Mouse (Mus musculus) hindbrain, embryonic 15.5 days (tissue): ENCODE measurements around the gene Ttbk1. TPM values are rescaled to one million over a fixed set of nuclear protein-coding genes. Genes with fewer than 3 reads are reported as not detected.

ENCODE experiments used
- ATAC-seq: fragments of 200-750 bp; cut with Nextera tagmentation; 2 replicates; pipeline ENCODE4 v1.8.0; 2017; ENCODE audit warnings: low read depth, moderate number of reproducible peaks, moderate TSS enrichment; ENCODE audit not compliant: low FRiP score
- H3K27ac ChIP-seq: fragments of 300-500 bp; sonication (generic); replicated peaks from 2 replicates; pipeline ENCODE4 v1.5.1; 2015; ENCODE audit warnings: mild to moderate bottlenecking, inconsistent platforms
- H3K27me3 ChIP-seq: fragments of 300-500 bp; sonication (generic); 2 replicates; pipeline ENCODE4 v1.6.1; 2015; ENCODE audit warnings: control low read depth, inconsistent platforms
- H3K36me3 ChIP-seq: fragments of 300-500 bp; sonication (generic); 2 replicates; pipeline ENCODE4 v1.6.1; 2015; ENCODE audit warnings: control low read depth, inconsistent platforms
- H3K4me1 ChIP-seq: fragments of 300-500 bp; sonication (generic); replicated peaks from 2 replicates; pipeline ENCODE4 v1.6.1; 2015; ENCODE audit warnings: control low read depth, inconsistent platforms
- H3K4me2 ChIP-seq: fragments of 300-500 bp; sonication (generic); 2 replicates; pipeline ENCODE4 v1.6.1; 2015; ENCODE audit warnings: moderate library complexity, mild to moderate bottlenecking, inconsistent platforms
- H3K4me3 ChIP-seq: fragments of 300-500 bp; sonication (generic); 2 replicates; pipeline ENCODE4 v1.5.1; 2015; ENCODE audit warnings: mild to moderate bottlenecking, inconsistent platforms
- H3K9ac ChIP-seq: fragments of 300-500 bp; sonication (generic); 2 replicates; pipeline ENCODE4 v1.6.1; 2015; ENCODE audit warnings: inconsistent platforms
- H3K9me3 ChIP-seq: fragments of 300-500 bp; sonication (generic); 2 replicates; pipeline ENCODE4 v1.6.1; 2016; ENCODE audit warnings: control low read depth, inconsistent platforms
- WGBS: fragments of 180-500 bp; shearing (Covaris S2); methylation state at CpG from one replicate; pipeline ENCODE4 v1.1.7; 2015; 5-methylcytosine and 5-hydroxymethylcytosine counted together
- polyA plus RNA-seq: library from polyadenylated mRNA; unstranded; fragments of >200 nt; fragmentation: Nextera tagmentation; extraction: Ambion mirVana; gene quantifications from 2 replicates; pipeline ENCODE4 v1.2.1, GENCODE M21; 2015

Ttbk1 gene
- 8.6 and 8.9 TPM in 2 replicates for polyA plus RNA-seq

- ATAC-seq: peak; percentile 67
- Histone ChIP-seq H3K4me2 (peak within 1 kb of the TSS; percentile 75), H3K36me3 (no peaks in the 10 kb centered on the region), H3K4me1 (peaks cover 42% of the 10 kb centered on the region), H3K9me3 (no peaks in the 10 kb centered on the region), H3K4me3 (peak within 1 kb of the TSS; percentile 67), H3K9ac (peak within 1 kb of the TSS; percentile 90), H3K27ac (peak within 1 kb of the TSS; percentile 78), H3K27me3 (peaks cover 5% of the 10 kb centered on the region; the same call in 1 of the 2 replicates)
- WGBS: 0% methylated on average over 3 of the region's 49 CpGs
Observed at GRCm38 (mm10) chr17:46487431-46487830, at the start of gene Ttbk1. Ttbk1 (minus strand) TSS chr17:46487675.

GRCm38 (mm10) chr17:46525579-46526307, 38.3 kb upstream of the Ttbk1 start:
- no peaks in the 10 kb centered on the region for H3K4me1 ChIP-seq
- 38% methylated on average over 12 of the region's 12 CpGs for WGBS
- no peaks in the 10 kb centered on the region for H3K27me3 ChIP-seq
- ATAC-seq: peak; percentile 52; the same call in 1 of the 2 replicates
- peaks cover 40% of the 10 kb centered on the region for H3K36me3 ChIP-seq
- no peak overlapping the region for H3K4me3 ChIP-seq
- no peak overlapping the region for H3K27ac ChIP-seq
- H3K9me3 ChIP-seq: no peaks in the 10 kb centered on the region
- H3K4me2 ChIP-seq: no peak overlapping the region
- H3K9ac ChIP-seq: no peak overlapping the region

- Histone ChIP-seq H3K27ac (no peak overlapping the region), H3K36me3 (peaks cover 38% of the 10 kb centered on the region), H3K9me3 (no peaks in the 10 kb centered on the region), H3K4me2 (no peak overlapping the region), H3K9ac (no peak overlapping the region), H3K4me1 (no peaks in the 10 kb centered on the region), H3K4me3 (no peak overlapping the region), H3K27me3 (no peaks in the 10 kb centered on the region)
- 85% methylated on average over 10 of the region's 10 CpGs for WGBS
- ATAC-seq: no peak
Observed at GRCm38 (mm10) chr17:46525065-46525464, 37.6 kb upstream of the Ttbk1 start.

DNA sequence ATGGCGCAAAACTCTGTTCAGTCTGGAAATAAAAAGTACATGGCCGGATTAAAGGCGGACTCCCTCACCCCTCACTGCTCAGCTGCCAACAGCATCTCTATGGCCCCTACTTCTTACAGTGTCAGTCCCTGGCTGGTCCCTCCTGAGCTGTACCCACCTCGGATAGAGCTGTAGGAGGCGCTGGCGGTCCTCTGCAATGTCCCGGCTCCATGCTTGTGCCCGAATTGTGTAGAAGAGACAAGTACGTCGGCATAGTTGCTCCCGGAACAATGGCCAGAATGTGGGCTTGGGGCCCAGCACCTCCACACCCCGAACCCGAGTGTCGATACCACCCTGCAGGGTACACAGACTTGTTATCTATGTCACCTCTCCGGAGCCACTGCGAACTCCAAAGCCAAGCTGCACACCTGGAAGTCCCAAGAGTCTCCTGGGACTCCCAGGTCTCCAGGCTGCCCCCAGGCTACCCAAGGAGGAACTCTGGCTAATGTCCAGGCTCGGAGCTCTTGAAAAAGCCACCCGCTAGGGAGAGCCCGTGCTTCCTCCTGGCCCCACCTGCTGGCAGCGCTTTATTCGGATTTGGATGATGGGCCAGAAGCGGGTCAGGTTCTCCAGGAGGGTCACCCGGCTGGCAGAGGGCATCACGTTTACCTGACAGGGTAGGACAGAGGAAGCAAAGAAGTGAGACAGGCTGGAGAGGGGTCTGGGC, 34.6 kb upstream of the Ttbk1 start:
- H3K9ac ChIP-seq: no peak overlapping the region
- no peak overlapping the region for H3K4me3 ChIP-seq
- no peak overlapping the region for H3K4me2 ChIP-seq
- 31% methylated on average over 24 of the region's 24 CpGs for WGBS
- H3K4me1 ChIP-seq: no peaks in the 10 kb centered on the region
- H3K9me3 ChIP-seq: no peaks in the 10 kb centered on the region
- ATAC-seq: no peak
- no peaks in the 10 kb centered on the region for H3K27me3 ChIP-seq
- peaks cover 33% of the 10 kb centered on the region for H3K36me3 ChIP-seq
- H3K27ac ChIP-seq: no peak overlapping the region

DNA sequence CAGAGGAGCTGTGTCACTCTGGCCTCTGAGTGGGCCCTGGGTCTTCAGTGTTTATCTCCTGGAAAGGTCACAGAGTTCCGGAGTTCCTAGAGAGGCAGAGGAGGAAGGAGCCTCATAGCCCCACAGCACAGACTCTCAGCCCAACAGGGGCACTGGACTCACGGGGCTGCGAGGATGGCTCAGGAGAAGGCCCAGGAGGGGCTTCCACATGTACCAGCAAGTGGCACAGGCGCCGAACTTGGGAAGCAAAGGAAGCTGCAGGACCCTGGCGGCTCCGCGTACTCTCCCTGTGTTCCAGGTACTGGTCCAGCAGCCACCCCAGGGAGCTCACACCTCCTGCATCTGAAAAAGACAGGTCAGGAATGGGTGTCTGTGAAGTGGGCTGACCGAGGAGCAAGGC, 33.7 kb upstream of the Ttbk1 start:
- WGBS: 78% methylated on average over 9 of the region's 9 CpGs
- no peaks in the 10 kb centered on the region for H3K4me1 ChIP-seq
- no peaks in the 10 kb centered on the region for H3K9me3 ChIP-seq
- no peak overlapping the region for H3K4me2 ChIP-seq
- ATAC-seq: no peak
- H3K4me3 ChIP-seq: no peak overlapping the region
- peaks cover 33% of the 10 kb centered on the region for H3K36me3 ChIP-seq
- no peak overlapping the region for H3K9ac ChIP-seq
- H3K27ac ChIP-seq: no peak overlapping the region
- no peaks in the 10 kb centered on the region for H3K27me3 ChIP-seq

GRCm38 (mm10) chr17:46520385-46520979, 33.0 kb upstream of the Ttbk1 start:
- no peak overlapping the region for H3K9ac ChIP-seq
- peaks cover 26% of the 10 kb centered on the region for H3K36me3 ChIP-seq
- H3K9me3 ChIP-seq: no peaks in the 10 kb centered on the region
- H3K27ac ChIP-seq: no peak overlapping the region
- no peaks in the 10 kb centered on the region for H3K4me1 ChIP-seq
- no peaks in the 10 kb centered on the region for H3K27me3 ChIP-seq
- H3K4me3 ChIP-seq: no peak overlapping the region
- peak overlapping the region; percentile 11; the same call in 1 of the 2 replicates for H3K4me2 ChIP-seq
- no peak for ATAC-seq
- 46% methylated on average over 25 of the region's 25 CpGs for WGBS

- no peak for ATAC-seq
- no peak overlapping the region for H3K27ac ChIP-seq
- no peaks in the 10 kb centered on the region for H3K4me1 ChIP-seq
- no peaks in the 10 kb centered on the region for H3K27me3 ChIP-seq
- H3K9ac ChIP-seq: no peak overlapping the region
- H3K9me3 ChIP-seq: no peaks in the 10 kb centered on the region
- H3K36me3 ChIP-seq: peaks cover 21% of the 10 kb centered on the region
- WGBS: 59% methylated on average over 10 of the region's 10 CpGs
- no peak overlapping the region for H3K4me3 ChIP-seq
- no peak overlapping the region; the same call in 1 of the 2 replicates for H3K4me2 ChIP-seq
Observed at GRCm38 (mm10) chr17:46519971-46520370, 32.5 kb upstream of the Ttbk1 start.

- Histone ChIP-seq H3K36me3 (peaks cover 21% of the 10 kb centered on the region), H3K27me3 (no peaks in the 10 kb centered on the region), H3K4me2 (no peak overlapping the region), H3K4me3 (no peak overlapping the region), H3K4me1 (no peaks in the 10 kb centered on the region), H3K27ac (no peak overlapping the region), H3K9ac (no peak overlapping the region), H3K9me3 (no peaks in the 10 kb centered on the region)
- no peak for ATAC-seq
- WGBS: 70% methylated on average over 2 of the region's 2 CpGs
Observed at GRCm38 (mm10) chr17:46513329-46513728, 25.9 kb upstream of the Ttbk1 start.

DNA sequence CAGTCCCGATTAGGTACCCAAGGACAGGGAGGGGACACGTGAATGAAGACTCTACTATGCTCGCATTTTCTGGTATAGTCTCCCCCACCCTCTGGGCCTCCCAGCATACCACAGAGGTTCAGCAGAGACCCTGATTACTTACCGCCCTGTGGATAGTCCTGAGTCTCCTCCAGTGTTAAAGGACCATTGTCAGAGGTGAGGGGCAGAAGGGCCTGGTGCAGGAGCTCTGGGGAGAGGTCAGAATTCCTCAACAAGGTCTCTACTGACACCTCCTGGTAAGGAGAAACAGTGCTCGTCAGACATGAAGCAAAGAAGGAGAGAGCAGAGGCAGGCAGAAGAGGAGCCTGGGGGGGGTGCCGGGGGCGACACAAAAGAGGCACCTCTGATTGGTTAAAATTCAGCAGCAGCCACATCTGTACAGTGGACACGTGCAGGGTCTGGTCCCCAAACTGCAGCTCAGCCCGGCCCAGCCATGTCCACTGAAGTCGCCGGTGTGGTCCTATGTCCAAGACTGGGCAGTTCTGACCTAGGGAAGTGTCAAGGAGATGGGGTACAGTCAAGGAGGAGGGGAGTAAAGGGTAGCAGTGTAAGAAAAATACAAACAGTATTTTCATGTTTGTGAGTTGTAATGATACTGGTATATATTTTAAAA, 23.7 kb upstream of the Ttbk1 start:
- Histone ChIP-seq H3K4me1 (no peaks in the 10 kb centered on the region), H3K27ac (no peak overlapping the region), H3K4me3 (no peak overlapping the region), H3K9me3 (no peaks in the 10 kb centered on the region), H3K4me2 (no peak overlapping the region), H3K27me3 (no peaks in the 10 kb centered on the region), H3K9ac (no peak overlapping the region), H3K36me3 (peaks cover 20% of the 10 kb centered on the region)
- WGBS: 45% methylated on average over 11 of the region's 11 CpGs
- ATAC-seq: 0 out of 2 replicates have a peak, but pooled peaks have one; percentile 25

- 87% methylated on average over 3 of the region's 3 CpGs for WGBS
- peaks cover 24% of the 10 kb centered on the region for H3K36me3 ChIP-seq
Observed at GRCm38 (mm10) chr17:46505617-46506016, 18.1 kb upstream of the Ttbk1 start.

DNA sequence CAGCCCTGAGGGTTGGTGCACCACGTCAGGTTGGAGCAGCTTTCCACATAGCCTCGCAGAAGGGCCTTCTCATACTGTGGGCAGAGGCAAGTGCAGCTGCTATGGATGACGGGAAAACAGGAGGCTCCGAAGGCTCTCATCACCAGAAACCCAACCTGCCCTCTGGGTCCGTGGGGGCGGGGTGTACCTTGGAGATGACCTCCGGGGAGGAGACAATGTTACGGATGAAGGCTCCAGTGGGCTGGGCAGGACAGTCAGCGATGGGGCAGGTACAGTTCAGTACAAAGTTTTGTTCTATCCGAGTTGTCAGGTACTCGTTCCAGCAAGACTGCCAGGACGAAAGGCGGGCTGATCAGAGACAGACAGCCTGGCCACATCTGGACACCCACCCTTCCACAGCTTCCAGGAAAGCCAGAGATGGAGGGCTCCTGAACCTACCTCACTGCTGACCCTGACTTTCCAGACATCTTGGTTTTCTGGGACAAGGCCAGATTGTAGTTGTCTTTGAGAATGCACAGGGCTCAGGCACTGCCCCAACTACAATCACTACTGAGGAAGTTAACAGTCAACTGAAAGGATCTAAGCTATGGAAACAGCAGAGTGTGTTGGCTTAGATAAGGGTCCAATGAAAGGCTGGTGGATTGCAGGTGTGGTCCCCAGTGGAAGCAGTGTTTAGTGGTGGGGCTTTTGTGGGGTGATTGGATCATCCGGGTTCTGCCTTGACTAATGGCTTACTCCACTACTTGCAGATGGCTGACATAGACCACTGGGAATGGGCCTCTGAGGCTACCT, 16.6 kb upstream of the Ttbk1 start:
- Histone ChIP-seq H3K36me3 (peaks cover 20% of the 10 kb centered on the region), H3K4me3 (no peak overlapping the region), H3K9ac (no peak overlapping the region), H3K4me1 (no peaks in the 10 kb centered on the region), H3K27ac (no peak overlapping the region), H3K9me3 (no peaks in the 10 kb centered on the region), H3K4me2 (no peak overlapping the region), H3K27me3 (no peaks in the 10 kb centered on the region)
- no peak for ATAC-seq
- 79% methylated on average over 14 of the region's 14 CpGs for whole genome bisulfite sequencing

More at GRCm38 (mm10) chr17:46505617-46506016, 18.1 kb upstream of the Ttbk1 start:
- Histone ChIP-seq H3K4me3 (no peak overlapping the region), H3K9ac (no peak overlapping the region), H3K4me1 (no peaks in the 10 kb centered on the region), H3K27me3 (no peaks in the 10 kb centered on the region), H3K27ac (no peak overlapping the region), H3K9me3 (no peaks in the 10 kb centered on the region), H3K4me2 (no peak overlapping the region)
- no peak for ATAC-seq
